Mouse (Mus musculus) C2C12 (cell line): ENCODE data around the gene Hoxa11. TPM values are rescaled to one million over a fixed set of nuclear protein-coding genes. Genes with fewer than 3 reads are reported as not detected.

Experiments used
- H3K27me3 ChIP-seq: one replicate; pipeline ENCODE4 v1.6.1; 2011; ENCODE audit not compliant: control insufficient read depth, insufficient read depth, insufficient read length
- H3K36me3 ChIP-seq: one replicate; pipeline ENCODE4 v1.6.1; 2011; ENCODE audit not compliant: control insufficient read depth, insufficient read depth
- H3K4me3 ChIP-seq: one replicate; pipeline ENCODE4 v1.5.1; 2011; ENCODE audit warnings: mild to moderate bottlenecking, control low read depth; ENCODE audit not compliant: poor library complexity, insufficient read depth, severe bottlenecking
- H3K79me2 ChIP-seq: one replicate; pipeline ENCODE4 v1.6.1; 2011; ENCODE audit not compliant: control insufficient read depth, insufficient read depth
- H3K79me3 ChIP-seq: one replicate; pipeline ENCODE4 v1.6.1; 2011; ENCODE audit warnings: low read depth, control low read depth
- H3ac ChIP-seq: one replicate; pipeline ENCODE3; 2011; ENCODE audit warnings: low read depth; ENCODE audit not compliant: control insufficient read depth, insufficient read length
- CEBPB ChIP-seq: IDR thresholded peaks from one replicate; pipeline ENCODE4 v1.6.1; 2011; ENCODE audit warnings: low read depth, mild to moderate bottlenecking, control low read depth, moderate library complexity
- CTCF ChIP-seq: IDR thresholded peaks from one replicate; pipeline ENCODE4 v1.5.1; 2011; ENCODE audit not compliant: control insufficient read depth, insufficient read depth, insufficient read length
- FOSL1 ChIP-seq: IDR thresholded peaks from one replicate; pipeline ENCODE4 v1.8.0; 2011; ENCODE audit warnings: mild to moderate bottlenecking, low read length; ENCODE audit not compliant: poor library complexity, insufficient read depth, severe bottlenecking
- MAX ChIP-seq: IDR thresholded peaks from one replicate; pipeline ENCODE4 v1.6.1; 2011; ENCODE audit warnings: mild to moderate bottlenecking, control low read depth
- MYOD1 ChIP-seq: IDR thresholded peaks from one replicate; pipeline ENCODE4 v1.6.1; 2011; ENCODE audit warnings: low read depth; ENCODE audit not compliant: control insufficient read depth, insufficient read length
- MYOG ChIP-seq: IDR thresholded peaks from one replicate; pipeline ENCODE4 v1.6.1; 2011; ENCODE audit not compliant: control insufficient read depth, insufficient read length; ENCODE audit errors: extremely low read depth
- USF1 ChIP-seq: IDR thresholded peaks from one replicate; pipeline ENCODE4 v1.6.1; 2011; ENCODE audit warnings: low read depth, mild to moderate bottlenecking, control low read depth, moderate library complexity
- polyA plus RNA-seq: library from polyadenylated mRNA; unstranded; fragments of >200 nt; fragmentation: generic; extraction: Trizol; gene quantifications from one replicate; pipeline ENCODE4 v1.2.1, GENCODE M21; 2012; ENCODE audit warnings: missing spikeins

The Hoxa11 gene
- polyA plus RNA-seq, 1 experiment, result 19.2 TPM

- Histone ChIP-seq H3K79me3 (no peaks in the 10 kb centered on the region), H3K4me3 (no peak overlapping the region), H3K27me3 (no peaks in the 10 kb centered on the region), H3ac (no peak overlapping the region), H3K79me2 (no peaks in the 10 kb centered on the region), H3K36me3 (no peaks in the 10 kb centered on the region)
- TF ChIP-seq FOSL1 (no peak), MYOG (no peak), MYOD1 (no peak), MAX (no peak), USF1 (no peak), CTCF (no peak), CEBPB (no peak)
Observed at GRCm38 (mm10) chr6:52267691-52268090, 22.1 kb upstream of the Hoxa11 start.

GRCm38 (mm10) chr6:52267221-52267620 lies 21.6 kb upstream of the Hoxa11 start:
- H3K79me3 ChIP-seq, result no peaks in the 10 kb centered on the region
- no peak overlapping the region for H3K4me3 ChIP-seq
- no peaks in the 10 kb centered on the region for H3K36me3 ChIP-seq
- H3K79me2 ChIP-seq, result no peaks in the 10 kb centered on the region
- H3K27me3 ChIP-seq, result no peaks in the 10 kb centered on the region
- no peak overlapping the region for H3ac ChIP-seq
- no peak for TF ChIP-seq MYOD1
- TF ChIP-seq MYOG, result no peak
- no peak for TF ChIP-seq CEBPB
- TF ChIP-seq FOSL1, result no peak

- no peaks in the 10 kb centered on the region for H3K27me3 ChIP-seq
- H3K4me3 ChIP-seq, result no peak overlapping the region
- H3K79me3 ChIP-seq, result no peaks in the 10 kb centered on the region
- H3K79me2 ChIP-seq, result no peaks in the 10 kb centered on the region
- no peak overlapping the region for H3ac ChIP-seq
- no peaks in the 10 kb centered on the region for H3K36me3 ChIP-seq
- TF ChIP-seq CEBPB (no peak), MAX (no peak), CTCF (no peak), USF1 (no peak), FOSL1 (no peak), MYOG (no peak), MYOD1 (no peak)
Observed at GRCm38 (mm10) chr6:52266666-52266985, 21.0 kb upstream of the Hoxa11 start.

- H3K27me3 ChIP-seq, result no peaks in the 10 kb centered on the region
- TF ChIP-seq CTCF (no peak), FOSL1 (no peak), CEBPB (no peak), MYOG (no peak), MAX (no peak), USF1 (no peak), MYOD1 (no peak)
- H3K79me3 ChIP-seq, result no peaks in the 10 kb centered on the region
- H3K79me2 ChIP-seq, result no peaks in the 10 kb centered on the region
- H3K4me3 ChIP-seq, result no peak overlapping the region
- no peaks in the 10 kb centered on the region for H3K36me3 ChIP-seq
- H3ac ChIP-seq, result no peak overlapping the region
Observed at GRCm38 (mm10) chr6:52265913-52266665, 20.5 kb upstream of the Hoxa11 start.

- H3K27me3 ChIP-seq, result no peaks in the 10 kb centered on the region
- H3K79me3 ChIP-seq, result no peaks in the 10 kb centered on the region
- H3ac ChIP-seq, result no peak overlapping the region
- no peaks in the 10 kb centered on the region for H3K36me3 ChIP-seq
- TF ChIP-seq MAX (no peak), MYOG (no peak), FOSL1 (no peak), CEBPB (no peak), CTCF (no peak), USF1 (no peak), MYOD1 (no peak)
- no peak overlapping the region for H3K4me3 ChIP-seq
- no peaks in the 10 kb centered on the region for H3K79me2 ChIP-seq
Observed at GRCm38 (mm10) chr6:52265306-52265912, 19.8 kb upstream of the Hoxa11 start.

- Histone ChIP-seq H3K79me3 (no peaks in the 10 kb centered on the region), H3K79me2 (no peaks in the 10 kb centered on the region), H3K4me3 (no peak overlapping the region), H3ac (no peak overlapping the region), H3K36me3 (no peaks in the 10 kb centered on the region), H3K27me3 (no peaks in the 10 kb centered on the region)
- TF ChIP-seq CTCF, result no peak
- no peak for TF ChIP-seq USF1
- TF ChIP-seq FOSL1, result no peak
- TF ChIP-seq MAX, result no peak
- no peak for TF ChIP-seq CEBPB
- no peak for TF ChIP-seq MYOD1
- TF ChIP-seq MYOG, result no peak
Observed at GRCm38 (mm10) chr6:52264106-52264790, 18.6 kb upstream of the Hoxa11 start.
